Mouse (Mus musculus) heart, postnatal 36 days (tissue): ENCODE data around the gene Hist1h4f. TPM values are rescaled to one million over a fixed set of nuclear protein-coding genes. Genes with fewer than 3 reads are reported as not detected.
A peak's percentile ranks its signal among the peaks of the same experiment; 100 is the strongest.

Experiments
- DNase-seq, 2 experiments: peaks; one replicate each; pipeline ENCODE4 v3.0.0; 2021 to 2022
- intact Hi-C: fragments of 180-260 bp; cut with DNase I; formaldehyde crosslinking; loops from one replicate; pipeline ENCODE4 v1.15.1; 2025
- total RNA-seq, 2 experiments: library from RNA; stranded (reverse); gene quantifications; 2 replicates each; pipeline ENCODE4 v1.2.3; 2021

Gene Hist1h4f
- total RNA-seq, 2 experiments from 2014 or later: 37.7 to 40.9 TPM

- intact Hi-C loops: loop anchor here (1.0 to 10.0 kb wide), 4 partner anchors 11 to 1574 kb away; partner anchors contain the start of genes Zfp184 and Zfp322a
- peak; percentile 82 to 83 for DNase-seq
These were observed 32.6 kb downstream of the Hist1h4f start for GRCm38 (mm10) chr13:23518885-23519284.

GRCm38 (mm10) chr13:23518295-23518603, 33.2 kb downstream of the Hist1h4f start:
- DNase-seq: no peak
- intact Hi-C loops: loop anchor here (2.0 to 10.0 kb wide), 3 partner anchors 151 to 1573 kb away; partner anchors contain the start of genes Zfp184 and Zfp322a

- DNase-seq: peak; percentile 91 to 92
- intact Hi-C loops: loop anchor here (1.0 to 10.0 kb wide), 6 partner anchors 53 to 1573 kb away; partner anchors contain the start of genes Btn1a1, Zfp184 and Zfp322a
These were observed 33.7 kb downstream of the Hist1h4f start for GRCm38 (mm10) chr13:23517603-23518294.

GRCm38 (mm10) chr13:23516822-23517602, 34.4 kb downstream of the Hist1h4f start:
- intact Hi-C loops: loop anchor here (1.0 to 10.0 kb wide), 5 partner anchors 52 to 1572 kb away; partner anchors contain the start of genes Btn1a1, Zfp184 and Zfp322a
- DNase-seq: peak; percentile 80 to 86

GRCm38 (mm10) chr13:23515826-23516620, 35.4 kb downstream of the Hist1h4f start:
- DNase-seq: no peak
- intact Hi-C loops: loop anchor here (2.0 to 10.0 kb wide), 3 partner anchors 51 to 1571 kb away; partner anchors contain the start of genes Btn1a1, Zfp184 and Zfp322a

- no peak for DNase-seq
- intact Hi-C loops: loop anchor here (5.0 to 10.0 kb wide), 2 partner anchors 148 to 1570 kb away; partner anchors contain the start of genes Zfp184 and Zfp322a
These were observed 36.2 kb downstream of the Hist1h4f start for GRCm38 (mm10) chr13:23515281-23515680.

- intact Hi-C loops: loop anchor here (10.0 kb wide), 1 partner anchor 1569 kb away; the partner anchor contains the start of gene Zfp184
- DNase-seq: no peak
These were observed 37.9 kb downstream of the Hist1h4f start for GRCm38 (mm10) chr13:23513517-23513916.

- intact Hi-C loops: loop anchor here (10.0 kb wide), 1 partner anchor 1565 kb away; the partner anchor contains the start of gene Zfp184
These were observed 41.3 kb downstream of the Hist1h4f start for GRCm38 (mm10) chr13:23510127-23510526.

GRCm38 (mm10) chr13:23506819-23507515, 44.5 kb downstream of the Hist1h4f start:
- DNase-seq: no peak
- intact Hi-C loops: no loop called here

More at GRCm38 (mm10) chr13:23510127-23510526, 41.3 kb downstream of the Hist1h4f start:
- no peak for DNase-seq

- intact Hi-C loops: no loop called here
- peak in 1 of 2 experiments; percentile 51 for DNase-seq
These were observed 45.1 kb downstream of the Hist1h4f start for GRCm38 (mm10) chr13:23506351-23506750.

GRCm38 (mm10) chr13:23505662-23506345, 45.6 kb downstream of the Hist1h4f start:
- intact Hi-C loops: loop anchor here (2.0 kb wide), 1 partner anchor 39 kb away; no protein-coding TSS in a partner anchor
- no peak for DNase-seq

- intact Hi-C loops: loop anchor here (2.0 kb wide), 1 partner anchor 37 kb away; no protein-coding TSS in a partner anchor
- peak; percentile 31 to 53 for DNase-seq
These were observed 47.7 kb downstream of the Hist1h4f start for GRCm38 (mm10) chr13:23503797-23504196.

GRCm38 (mm10) chr13:23502916-23503315, 48.5 kb downstream of the Hist1h4f start:
- intact Hi-C loops: no loop called here
- no peak for DNase-seq

GRCm38 (mm10) chr13:23502031-23502567, 49.3 kb downstream of the Hist1h4f start:
- intact Hi-C loops: no loop called here
- DNase-seq: no peak

GRCm38 (mm10) chr13:23501511-23501910, 49.9 kb downstream of the Hist1h4f start:
- intact Hi-C loops: no loop called here

More at GRCm38 (mm10) chr13:23501511-23501910, 49.9 kb downstream of the Hist1h4f start:
- DNase-seq: no peak
